Mouse (Mus musculus): ENCODE data around the gene Tmem178.

Gene Tmem178

GRCm38 (mm10) chr17:80997226-80997625 is 52.8 kb downstream of the Tmem178 start:
- no peak for DNase-seq (ENCODE audit: low spot score)

- no peak for DNase-seq (ENCODE audit: low spot score)
These were observed 54.5 kb downstream of the Tmem178 start for GRCm38 (mm10) chr17:80998958-80999357.

- no peak for DNase-seq (ENCODE audit: low spot score)
These were observed 56.6 kb downstream of the Tmem178 start for GRCm38 (mm10) chr17:81001010-81001409.

GRCm38 (mm10) chr17:81001647-81002046 is 57.2 kb downstream of the Tmem178 start:
- no peak for DNase-seq (ENCODE audit: low spot score)

GRCm38 (mm10) chr17:81002130-81002529 is 57.7 kb downstream of the Tmem178 start:
- no peak for DNase-seq (ENCODE audit: low spot score)

GRCm38 (mm10) chr17:81004454-81004853 is 60.0 kb downstream of the Tmem178 start:
- no peak for DNase-seq (ENCODE audit: low spot score)

- DNase-seq (ENCODE audit: low spot score) = no peak
These were observed 60.9 kb downstream of the Tmem178 start for GRCm38 (mm10) chr17:81005292-81005691.

GRCm38 (mm10) chr17:81009112-81009511 is 64.7 kb downstream of the Tmem178 start:
- DNase-seq (ENCODE audit: low spot score) = no peak

- no peak for DNase-seq (ENCODE audit: low spot score)
These were observed 65.8 kb downstream of the Tmem178 start for GRCm38 (mm10) chr17:81010199-81010598.

- DNase-seq (ENCODE audit: low spot score) = no peak
These were observed 66.6 kb downstream of the Tmem178 start for GRCm38 (mm10) chr17:81010844-81011685.

- peak; percentile 25 for DNase-seq (ENCODE audit: low spot score)
These were observed 71.5 kb downstream of the Tmem178 start for GRCm38 (mm10) chr17:81015814-81016447.

- no peak for DNase-seq (ENCODE audit: low spot score)
These were observed 72.7 kb downstream of the Tmem178 start for GRCm38 (mm10) chr17:81017132-81017531.

GRCm38 (mm10) chr17:81027331-81027730 is 82.9 kb downstream of the Tmem178 start:
- DNase-seq (ENCODE audit: low spot score) = no peak

- DNase-seq (ENCODE audit: low spot score) = no peak
These were observed 87.5 kb downstream of the Tmem178 start for GRCm38 (mm10) chr17:81031830-81032442.

GRCm38 (mm10) chr17:81032957-81033356 is 88.5 kb downstream of the Tmem178 start:
- DNase-seq (ENCODE audit: low spot score) = no peak

GRCm38 (mm10) chr17:81035354-81035753 is 90.9 kb downstream of the Tmem178 start:
- no peak for DNase-seq (ENCODE audit: low spot score)

- no peak for DNase-seq (ENCODE audit: low spot score)
These were observed 94.4 kb downstream of the Tmem178 start for GRCm38 (mm10) chr17:81038707-81039408.

- DNase-seq (ENCODE audit: low spot score) = no peak
These were observed 97.2 kb downstream of the Tmem178 start for GRCm38 (mm10) chr17:81041662-81042061.

- DNase-seq (ENCODE audit: low spot score) = no peak
These were observed 99.9 kb downstream of the Tmem178 start for GRCm38 (mm10) chr17:81044356-81044755.

GRCm38 (mm10) chr17:81045115-81045514 is 100.7 kb downstream of the Tmem178 start:
- DNase-seq (ENCODE audit: low spot score) = no peak

GRCm38 (mm10) chr17:81045525-81046150 is 101.2 kb downstream of the Tmem178 start:
- DNase-seq (ENCODE audit: low spot score) = peak; percentile 10
